Mouse (Mus musculus) hindbrain, embryonic 15.5 days (tissue): ENCODE measurements around the gene Adarb1. TPM values are rescaled to one million over a fixed set of nuclear protein-coding genes. Genes with fewer than 3 reads are reported as not detected.

Experiments used
- ATAC-seq: fragments of 200-750 bp; cut with Nextera tagmentation; 2 replicates; pipeline ENCODE4 v1.8.0; 2017; ENCODE audit warnings: low read depth, moderate number of reproducible peaks, moderate TSS enrichment; ENCODE audit not compliant: low FRiP score
- H3K27ac ChIP-seq: fragments of 300-500 bp; sonication (generic); replicated peaks from 2 replicates; pipeline ENCODE4 v1.5.1; 2015; ENCODE audit warnings: mild to moderate bottlenecking, inconsistent platforms
- H3K27me3 ChIP-seq: fragments of 300-500 bp; sonication (generic); 2 replicates; pipeline ENCODE4 v1.6.1; 2015; ENCODE audit warnings: control low read depth, inconsistent platforms
- H3K36me3 ChIP-seq: fragments of 300-500 bp; sonication (generic); 2 replicates; pipeline ENCODE4 v1.6.1; 2015; ENCODE audit warnings: control low read depth, inconsistent platforms
- H3K4me1 ChIP-seq: fragments of 300-500 bp; sonication (generic); replicated peaks from 2 replicates; pipeline ENCODE4 v1.6.1; 2015; ENCODE audit warnings: control low read depth, inconsistent platforms
- H3K4me2 ChIP-seq: fragments of 300-500 bp; sonication (generic); 2 replicates; pipeline ENCODE4 v1.6.1; 2015; ENCODE audit warnings: moderate library complexity, mild to moderate bottlenecking, inconsistent platforms
- H3K4me3 ChIP-seq: fragments of 300-500 bp; sonication (generic); 2 replicates; pipeline ENCODE4 v1.5.1; 2015; ENCODE audit warnings: mild to moderate bottlenecking, inconsistent platforms
- H3K9ac ChIP-seq: fragments of 300-500 bp; sonication (generic); 2 replicates; pipeline ENCODE4 v1.6.1; 2015; ENCODE audit warnings: inconsistent platforms
- H3K9me3 ChIP-seq: fragments of 300-500 bp; sonication (generic); 2 replicates; pipeline ENCODE4 v1.6.1; 2016; ENCODE audit warnings: control low read depth, inconsistent platforms
- WGBS: fragments of 180-500 bp; shearing (Covaris S2); methylation state at CpG from one replicate; pipeline ENCODE4 v1.1.7; 2015; 5-methylcytosine and 5-hydroxymethylcytosine counted together
- polyA plus RNA-seq: library from polyadenylated mRNA; unstranded; fragments of >200 nt; fragmentation: Nextera tagmentation; extraction: Ambion mirVana; gene quantifications from 2 replicates; pipeline ENCODE4 v1.2.1, GENCODE M21; 2015

The Adarb1 gene
- polyA plus RNA-seq, 1 experiment from 2014 or later: 21.5 TPM

DNA sequence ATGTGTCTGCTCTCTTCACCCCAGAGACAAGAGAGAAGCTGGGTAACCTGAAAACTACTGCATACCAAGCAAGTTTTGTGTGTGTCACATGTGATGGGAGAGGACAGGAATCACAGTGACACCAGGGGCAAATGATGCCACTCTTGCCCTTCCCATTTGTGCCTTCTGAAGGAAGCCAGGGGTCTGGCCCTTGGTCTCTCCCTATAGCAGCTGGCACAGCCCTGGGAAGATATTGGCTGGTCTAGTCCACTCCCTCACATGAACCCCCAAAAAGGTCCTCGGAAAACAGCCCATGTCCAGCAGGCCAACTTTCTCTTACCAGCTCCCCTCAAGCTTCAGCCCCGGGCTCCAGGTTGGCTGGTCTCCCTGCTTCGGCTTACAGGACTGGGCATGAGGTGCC, 113.7 kb downstream of the Adarb1 start:
- Histone ChIP-seq H3K4me2 (no peak overlapping the region), H3K27me3 (no peaks in the 10 kb centered on the region), H3K36me3 (peaks cover 17% of the 10 kb centered on the region), H3K9ac (no peak overlapping the region), H3K4me3 (no peak overlapping the region), H3K4me1 (peaks cover 14% of the 10 kb centered on the region), H3K9me3 (no peaks in the 10 kb centered on the region), H3K27ac (no peak overlapping the region)
- ATAC-seq: peak; percentile 46
- WGBS: 63% methylated on average over 3 of the region's 3 CpGs

DNA sequence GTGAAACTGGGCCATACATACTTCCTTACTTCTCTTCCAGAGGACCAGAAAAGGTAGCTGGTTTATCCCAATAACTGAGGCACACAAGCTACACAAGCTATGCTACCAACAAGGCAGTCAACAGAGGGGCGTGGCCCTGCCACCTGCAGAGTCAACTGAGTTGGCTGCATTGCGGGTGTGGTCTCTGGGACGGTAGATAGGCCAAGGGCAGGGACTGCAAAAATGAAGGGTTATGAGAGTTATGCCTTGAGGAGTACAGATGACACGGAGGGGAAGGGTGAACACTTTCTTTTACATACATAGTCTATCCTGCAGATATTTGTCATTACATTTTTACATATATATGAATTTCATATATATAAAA, 117.2 kb downstream of the Adarb1 start:
- Histone ChIP-seq H3K9ac (no peak overlapping the region), H3K27me3 (no peaks in the 10 kb centered on the region), H3K9me3 (no peaks in the 10 kb centered on the region), H3K4me3 (no peak overlapping the region), H3K27ac (no peak overlapping the region), H3K4me1 (peaks cover 14% of the 10 kb centered on the region), H3K36me3 (peaks cover 17% of the 10 kb centered on the region), H3K4me2 (no peak overlapping the region)
- WGBS: 84% methylated on average over 4 of the region's 4 CpGs
- ATAC-seq: no peak

DNA sequence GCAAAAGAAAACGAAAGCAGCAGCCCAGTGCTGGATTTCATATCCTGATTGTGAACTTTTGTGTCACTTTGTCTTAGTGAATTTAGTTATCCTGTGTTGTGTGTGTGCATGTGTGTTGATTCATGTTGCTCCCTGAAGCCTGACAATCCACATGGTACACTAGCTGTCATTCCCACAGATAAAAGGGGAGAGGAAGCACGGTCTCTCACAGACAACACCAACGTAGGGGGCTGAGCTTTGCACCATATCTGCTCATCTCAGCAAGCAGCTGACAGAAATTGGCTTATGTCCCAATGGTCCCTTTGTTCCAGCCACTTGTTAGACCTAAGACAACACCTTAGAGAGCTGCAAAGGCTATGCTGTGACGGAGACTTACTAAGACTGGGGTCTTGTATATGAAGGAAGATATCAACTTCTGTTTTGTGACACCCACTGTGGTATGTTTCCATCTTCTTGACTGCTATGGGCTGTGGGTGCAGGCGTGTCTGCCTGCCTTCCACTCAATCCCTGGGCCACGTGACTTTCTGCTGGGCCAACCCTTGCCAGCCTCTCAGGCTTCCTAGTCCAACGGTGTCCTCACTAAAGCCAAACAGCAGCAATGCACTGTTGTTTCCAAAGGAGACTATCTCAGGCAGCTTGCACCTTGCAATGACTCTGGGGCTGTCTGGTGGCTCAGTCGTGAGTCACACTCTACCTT, 117.7 kb downstream of the Adarb1 start:
- H3K27ac ChIP-seq: no peak overlapping the region
- H3K9ac ChIP-seq: no peak overlapping the region
- H3K4me1 ChIP-seq: peaks cover 11% of the 10 kb centered on the region
- H3K4me3 ChIP-seq: no peak overlapping the region
- H3K4me2 ChIP-seq: no peak overlapping the region
- no peaks in the 10 kb centered on the region for H3K27me3 ChIP-seq
- ATAC-seq: no peak
- H3K9me3 ChIP-seq: no peaks in the 10 kb centered on the region
- H3K36me3 ChIP-seq: peaks cover 20% of the 10 kb centered on the region
- WGBS: 88% methylated on average over 8 of the region's 8 CpGs

DNA sequence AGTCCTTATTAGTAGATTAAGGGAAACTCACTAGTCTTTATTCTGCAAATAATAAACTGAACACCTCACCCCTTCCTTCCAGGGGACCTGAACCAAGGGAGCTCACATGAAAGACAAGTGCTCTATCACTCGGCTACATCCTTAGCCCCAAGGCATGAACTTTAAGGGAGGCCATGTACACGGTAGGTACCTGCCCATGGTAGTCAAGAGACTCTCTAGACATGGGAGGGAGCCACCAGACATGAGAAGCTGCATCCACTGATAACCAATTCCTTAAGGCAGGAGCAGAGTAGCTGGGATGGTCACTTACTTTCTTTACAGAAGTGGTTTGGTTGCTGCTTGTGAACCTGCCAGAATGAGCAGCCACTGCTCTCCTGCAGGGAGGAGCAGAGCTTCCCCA, 118.9 kb downstream of the Adarb1 start:
- H3K9ac ChIP-seq: no peak overlapping the region
- no peak overlapping the region for H3K27ac ChIP-seq
- peaks cover 31% of the 10 kb centered on the region for H3K36me3 ChIP-seq
- no peaks in the 10 kb centered on the region for H3K9me3 ChIP-seq
- 76% methylated on average over 2 of the region's 2 CpGs for WGBS
- H3K4me2 ChIP-seq: no peak overlapping the region
- no peaks in the 10 kb centered on the region for H3K27me3 ChIP-seq
- ATAC-seq: no peak
- no peaks in the 10 kb centered on the region for H3K4me1 ChIP-seq
- H3K4me3 ChIP-seq: no peak overlapping the region

DNA sequence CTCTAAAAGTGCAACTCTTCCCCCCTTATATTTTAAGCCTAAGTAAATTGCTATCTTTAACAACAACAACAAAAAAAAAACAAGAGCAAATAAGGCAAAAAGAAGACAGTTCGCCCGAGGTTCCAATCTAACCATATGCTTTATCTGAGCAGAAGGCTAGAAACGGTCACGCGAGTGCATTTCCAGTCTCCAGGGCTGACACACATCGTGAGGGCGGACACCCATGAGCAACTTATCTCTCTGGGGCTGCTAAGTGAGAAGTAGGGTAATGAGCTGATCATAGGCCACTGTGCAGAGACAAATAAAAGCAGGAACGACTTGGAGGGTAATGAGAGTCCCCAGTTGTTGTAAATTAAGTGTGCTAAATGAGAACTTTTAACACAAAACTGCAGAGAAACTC, 119.4 kb downstream of the Adarb1 start:
- ATAC-seq: no peak
- H3K9me3 ChIP-seq: no peaks in the 10 kb centered on the region
- H3K27me3 ChIP-seq: no peaks in the 10 kb centered on the region
- no peaks in the 10 kb centered on the region for H3K4me1 ChIP-seq
- no peak overlapping the region for H3K9ac ChIP-seq
- peaks cover 31% of the 10 kb centered on the region for H3K36me3 ChIP-seq
- H3K4me2 ChIP-seq: no peak overlapping the region
- 88% methylated on average over 8 of the region's 8 CpGs for WGBS
- no peak overlapping the region for H3K27ac ChIP-seq
- H3K4me3 ChIP-seq: no peak overlapping the region

DNA sequence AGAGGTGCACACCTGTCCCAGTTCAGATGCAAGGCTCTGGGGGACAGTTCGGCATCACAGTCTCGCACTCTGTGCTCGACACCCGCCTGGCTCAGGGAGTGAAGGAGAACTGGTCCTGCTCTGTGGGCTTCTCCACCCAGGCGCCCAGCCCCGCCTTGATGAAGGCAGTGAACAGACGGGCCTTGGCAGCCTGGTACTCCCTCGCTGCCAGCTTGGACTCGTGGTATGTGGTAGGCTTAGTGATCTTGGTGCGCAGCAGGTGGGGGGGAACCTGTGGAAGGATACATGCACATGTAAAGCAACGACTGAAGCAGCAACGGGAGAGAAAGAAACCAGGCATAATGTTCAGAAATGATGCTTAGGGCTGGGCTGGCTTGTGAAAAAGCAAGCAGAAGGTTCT, 123.4 kb downstream of the Adarb1 start:
- ATAC-seq: no peak
- Histone ChIP-seq H3K4me3 (no peak overlapping the region), H3K4me2 (no peak overlapping the region), H3K36me3 (0 out of 2 replicates have a peak, but pooled peaks cover 15% of the 10 kb centered on the region), H3K9me3 (no peaks in the 10 kb centered on the region), H3K27me3 (no peaks in the 10 kb centered on the region), H3K9ac (no peak overlapping the region), H3K27ac (no peak overlapping the region), H3K4me1 (no peaks in the 10 kb centered on the region)
- 91% methylated on average over 12 of the region's 12 CpGs for WGBS

DNA sequence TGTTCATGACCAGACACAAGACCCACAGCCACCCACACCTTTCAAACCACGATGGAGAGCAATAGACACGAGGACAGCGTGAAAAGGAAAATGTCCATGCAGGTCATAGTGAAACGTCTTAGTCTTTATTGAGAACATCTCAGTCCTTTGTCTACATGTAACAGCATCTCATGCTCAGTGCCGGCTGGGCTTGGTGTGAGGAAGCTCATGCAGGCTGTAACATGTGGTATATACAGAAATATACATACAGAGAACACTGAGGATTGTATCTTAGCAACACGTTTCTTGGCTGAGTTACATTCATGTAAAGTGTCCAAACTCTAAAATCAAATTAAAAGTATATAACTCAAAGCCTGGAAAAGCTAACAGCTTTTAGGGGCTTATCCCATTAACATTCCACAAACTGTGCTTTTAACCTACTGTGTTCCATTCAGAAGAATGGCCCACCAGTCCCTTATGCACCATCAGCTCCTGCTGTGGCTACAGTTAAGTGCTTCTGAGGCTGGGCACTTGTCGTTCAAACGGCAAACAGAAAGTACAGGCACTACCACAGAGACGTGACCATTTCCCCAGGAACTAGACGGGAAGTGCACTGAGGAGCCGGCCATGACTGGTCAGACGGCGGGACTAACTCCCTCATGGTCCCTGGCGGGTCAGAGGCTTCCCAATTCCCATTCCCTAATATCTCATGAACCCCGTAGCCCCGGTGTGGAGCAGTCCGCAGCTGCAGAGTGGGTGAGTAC, 127.3 kb downstream of the Adarb1 start:
- Histone ChIP-seq H3K36me3 (0 out of 2 replicates have a peak, but pooled peaks cover 15% of the 10 kb centered on the region), H3K27ac (no peak overlapping the region), H3K9me3 (no peaks in the 10 kb centered on the region), H3K27me3 (no peaks in the 10 kb centered on the region), H3K4me3 (no peak overlapping the region), H3K4me2 (no peak overlapping the region), H3K9ac (no peak overlapping the region), H3K4me1 (no peaks in the 10 kb centered on the region)
- 76% methylated on average over 17 of the region's 17 CpGs for WGBS
- ATAC-seq: no peak

DNA sequence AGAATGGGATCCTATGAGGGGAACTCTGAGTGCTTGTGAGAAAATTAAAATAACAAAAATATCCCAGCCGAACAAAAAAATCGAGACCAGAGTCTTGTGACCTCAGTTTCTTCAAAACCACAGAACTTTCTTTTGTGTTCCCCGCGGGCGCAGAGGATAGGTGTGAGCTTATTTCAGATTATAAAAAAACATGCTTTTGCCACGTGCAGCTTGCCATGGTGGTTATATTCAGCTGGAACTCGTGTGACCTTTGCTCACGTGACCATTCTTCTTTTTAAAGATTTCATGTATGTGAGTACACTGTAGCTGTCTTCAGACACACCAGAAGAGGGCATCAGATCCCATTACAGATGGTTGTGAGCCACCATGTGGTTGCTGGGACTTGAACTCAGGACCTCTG, 128.5 kb downstream of the Adarb1 start:
- Histone ChIP-seq H3K4me1 (no peaks in the 10 kb centered on the region), H3K4me3 (no peak overlapping the region), H3K9ac (no peak overlapping the region), H3K27ac (peak overlapping the region; percentile 53; the same call in 1 of the 2 replicates), H3K4me2 (no peak overlapping the region), H3K27me3 (no peaks in the 10 kb centered on the region), H3K9me3 (no peaks in the 10 kb centered on the region), H3K36me3 (0 out of 2 replicates have a peak, but pooled peaks cover 3% of the 10 kb centered on the region)
- 92% methylated on average over 8 of the region's 8 CpGs for WGBS
- ATAC-seq: no peak

DNA sequence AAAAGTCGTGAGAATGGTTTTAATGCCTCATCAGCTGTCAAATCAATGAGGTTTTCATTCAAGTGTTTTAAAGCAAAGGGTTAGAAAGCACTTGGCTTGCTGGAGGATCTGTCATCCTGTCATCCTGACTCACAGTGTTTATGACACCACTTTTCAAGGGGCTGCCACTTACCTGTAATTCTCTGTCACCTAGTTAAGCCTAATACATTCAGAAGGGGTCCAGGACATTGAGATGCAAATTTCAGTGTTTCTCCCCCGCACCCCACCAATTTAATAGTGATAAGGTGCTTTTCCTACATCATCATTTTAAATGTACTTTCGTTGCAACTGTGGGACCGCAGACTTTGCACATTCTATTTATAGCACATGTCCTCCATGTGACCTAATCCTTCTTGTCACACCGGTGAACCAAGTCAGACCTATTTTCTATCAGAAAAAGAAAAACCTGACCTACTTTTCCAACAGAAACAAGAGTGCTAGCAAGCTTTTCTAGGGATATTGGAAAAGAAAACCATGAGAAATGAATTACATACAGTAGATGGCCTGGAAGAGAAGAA, 129.4 kb downstream of the Adarb1 start:
- peak overlapping the region; percentile 53; the same call in 1 of the 2 replicates for H3K27ac ChIP-seq

DNA sequence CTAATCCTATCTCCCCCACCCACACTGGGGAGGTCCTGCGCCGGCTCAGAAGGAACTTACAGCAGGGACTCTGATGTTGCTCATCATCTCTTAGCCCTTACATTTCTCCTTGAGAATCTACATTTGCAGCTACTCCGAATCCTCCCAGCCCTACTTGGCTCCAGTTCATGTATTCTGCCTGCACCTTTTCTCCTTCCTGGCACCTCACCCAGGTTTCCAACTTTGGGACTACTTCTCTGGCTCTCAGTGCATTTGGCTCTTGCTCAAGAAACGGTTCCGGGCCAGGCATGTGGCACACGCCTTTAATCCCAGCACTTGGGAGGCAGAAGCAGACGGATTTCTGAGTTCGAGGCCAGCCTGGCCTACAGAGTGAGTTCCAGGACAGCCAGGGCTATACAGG, 130.4 kb downstream of the Adarb1 start:
- WGBS: 86% methylated on average over 8 of the region's 8 CpGs
- no peaks in the 10 kb centered on the region for H3K9me3 ChIP-seq
- no peak for ATAC-seq
- H3K36me3 ChIP-seq: no peaks in the 10 kb centered on the region
- no peak overlapping the region for H3K27ac ChIP-seq
- no peaks in the 10 kb centered on the region for H3K4me1 ChIP-seq
- no peaks in the 10 kb centered on the region for H3K27me3 ChIP-seq
- no peak overlapping the region for H3K4me3 ChIP-seq
- no peak overlapping the region for H3K4me2 ChIP-seq
- H3K9ac ChIP-seq: no peak overlapping the region

More for the DNA sequence above, 129.4 kb downstream of the Adarb1 start:
- Histone ChIP-seq H3K4me3 (no peak overlapping the region), H3K27me3 (no peaks in the 10 kb centered on the region), H3K9ac (no peak overlapping the region), H3K9me3 (no peaks in the 10 kb centered on the region), H3K36me3 (no peaks in the 10 kb centered on the region), H3K4me1 (no peaks in the 10 kb centered on the region), H3K4me2 (no peak overlapping the region)
- no peak for ATAC-seq
- WGBS: 59% methylated on average over 5 of the region's 5 CpGs

DNA sequence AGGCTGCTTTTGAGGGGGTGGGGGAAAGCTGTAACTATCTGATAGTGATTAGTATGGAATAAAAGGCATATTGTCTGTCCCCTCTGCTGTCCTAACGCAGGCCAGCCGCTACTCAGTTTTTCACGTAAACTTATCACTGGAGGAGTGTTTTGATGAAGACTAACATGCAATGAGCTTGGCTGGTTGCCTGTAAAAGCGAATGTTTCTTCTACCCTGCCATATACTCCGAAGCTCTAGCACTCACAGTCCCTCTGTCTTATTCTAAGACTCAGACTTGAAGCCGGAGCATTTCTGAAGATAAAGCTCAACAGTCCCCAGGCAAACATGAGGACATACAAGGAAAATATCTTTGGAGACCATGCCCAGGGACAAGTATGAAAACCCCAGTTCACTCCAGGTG, 133.2 kb downstream of the Adarb1 start:
- Histone ChIP-seq H3K4me2 (no peak overlapping the region), H3K9ac (no peak overlapping the region), H3K4me1 (no peaks in the 10 kb centered on the region), H3K36me3 (no peaks in the 10 kb centered on the region), H3K4me3 (no peak overlapping the region), H3K27ac (no peak overlapping the region), H3K27me3 (no peaks in the 10 kb centered on the region), H3K9me3 (no peaks in the 10 kb centered on the region)
- ATAC-seq: no peak
- 76% methylated on average over 6 of the region's 6 CpGs for WGBS

DNA sequence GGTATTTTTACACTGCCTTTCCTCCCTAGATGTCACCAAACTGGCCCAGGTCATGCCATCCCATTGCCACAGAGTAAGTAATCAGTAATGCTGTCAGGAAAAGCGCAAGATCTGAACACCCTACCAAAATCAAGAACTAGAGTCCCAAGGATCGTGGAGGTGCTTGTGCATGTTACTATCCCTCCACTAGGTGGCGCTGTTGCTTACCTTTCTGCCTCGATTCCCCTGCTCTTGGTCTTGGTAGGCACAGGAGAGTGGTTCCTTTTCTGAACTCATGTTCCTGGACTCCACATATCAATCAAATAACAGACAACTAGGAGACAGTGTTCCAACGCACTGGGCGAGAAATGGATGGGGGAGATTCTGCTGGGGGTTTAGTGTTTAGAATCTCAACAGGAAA, 135.2 kb downstream of the Adarb1 start:
- H3K4me2 ChIP-seq: no peak overlapping the region
- H3K4me1 ChIP-seq: no peaks in the 10 kb centered on the region
- no peak overlapping the region for H3K9ac ChIP-seq
- ATAC-seq: no peak
- no peaks in the 10 kb centered on the region for H3K9me3 ChIP-seq
- H3K4me3 ChIP-seq: no peak overlapping the region
- H3K27ac ChIP-seq: no peak overlapping the region
- WGBS: 20% methylated on average over 6 of the region's 6 CpGs
- H3K36me3 ChIP-seq: no peaks in the 10 kb centered on the region
- no peaks in the 10 kb centered on the region for H3K27me3 ChIP-seq
